Mouse (Mus musculus) midbrain, embryonic 11.5 days (tissue): Measurements from ENCODE around the gene Gm3402. TPM values are rescaled to one million over a fixed set of nuclear protein-coding genes. Genes with fewer than 3 reads are reported as not detected.
A peak's percentile ranks its signal among the peaks of the same experiment; 100 is the strongest.
"Not testable (repeated sequence)": the region's sequence is repeated elsewhere in the genome, so short reads cannot be mapped to it uniquely, and the experiment has no call there.

Experiments
- ATAC-seq: fragments of 200-750 bp; cut with Nextera tagmentation; 2 replicates; pipeline ENCODE4 v1.8.0; 2017; ENCODE audit warnings: moderate TSS enrichment, moderate library complexity; ENCODE audit not compliant: low FRiP score
- DNase-seq: peaks from one replicate; pipeline ENCODE4 v3.0.0; 2015; ENCODE audit warnings: low spot score; ENCODE audit errors: missing footprints
- H3K27ac ChIP-seq: fragments of 300-500 bp; sonication (generic); 2 replicates; pipeline ENCODE4 v1.5.1; 2014; ENCODE audit warnings: low read depth, low read length
- H3K27me3 ChIP-seq: fragments of 300-500 bp; sonication (generic); 2 replicates; pipeline ENCODE4 v1.6.1; 2014; ENCODE audit warnings: mild to moderate bottlenecking, low read length, moderate library complexity, mixed read lengths; ENCODE audit not compliant: control insufficient read depth, insufficient read depth
- H3K36me3 ChIP-seq: fragments of 300-500 bp; sonication (generic); 2 replicates; pipeline ENCODE4 v1.6.1; 2014; ENCODE audit warnings: mild to moderate bottlenecking, low read length, moderate library complexity, mixed read lengths; ENCODE audit not compliant: control insufficient read depth, insufficient read depth
- H3K4me1 ChIP-seq: fragments of 300-500 bp; sonication (generic); 2 replicates; pipeline ENCODE4 v1.6.1; 2014; ENCODE audit warnings: low read length; ENCODE audit not compliant: control insufficient read depth, insufficient read depth
- H3K4me2 ChIP-seq: fragments of 300-500 bp; sonication (generic); 2 replicates; pipeline ENCODE4 v1.6.1; 2014; ENCODE audit warnings: mild to moderate bottlenecking, moderate library complexity
- H3K4me3 ChIP-seq: fragments of 300-500 bp; sonication (generic); 2 replicates; pipeline ENCODE4 v1.5.1; 2014; ENCODE audit warnings: low read depth, low read length
- H3K9ac ChIP-seq: fragments of 300-500 bp; sonication (generic); 2 replicates; pipeline ENCODE4 v1.6.1; 2014; ENCODE audit warnings: low read length
- H3K9me3 ChIP-seq: fragments of 300-500 bp; sonication (generic); 2 replicates; pipeline ENCODE4 v1.6.1; 2016; ENCODE audit warnings: low read length; ENCODE audit not compliant: control insufficient read depth
- WGBS: fragments of 180-500 bp; shearing (Covaris S2); extraction: QIAGEN DNeasy Blood & Tissue Kit; methylation state at CpG from one replicate; pipeline ENCODE4 v1.1.7; 2014; 5-methylcytosine and 5-hydroxymethylcytosine counted together
- polyA plus RNA-seq: library from polyadenylated mRNA; unstranded; fragments of >200 nt; fragmentation: Nextera tagmentation; extraction: Ambion mirVana; gene quantifications from 2 replicates; pipeline ENCODE4 v1.2.1, GENCODE M21; 2014

The Gm3402 gene
- polyA plus RNA-seq = not detected in 2 replicates

GRCm38 (mm10) chr5:146513823-146514222 lies at the start of gene Gm3402:
Gene Gm3402, plus strand, starts transcription at chr5:146514123.
- not testable (repeated sequence) for H3K27me3 ChIP-seq, H3K27ac ChIP-seq, H3K36me3 ChIP-seq, ATAC-seq, H3K4me3 ChIP-seq, H3K4me2 ChIP-seq, H3K9ac ChIP-seq, H3K4me1 ChIP-seq, DNase-seq, H3K9me3 ChIP-seq
- WGBS = no CpG with 5 or more reads among the region's 5 CpGs

- Histone ChIP-seq H3K4me1 (no peaks in the 10 kb centered on the region), H3K4me3 (no peak overlapping the region), H3K27ac (no peak overlapping the region), H3K27me3 (no peaks in the 10 kb centered on the region), H3K9me3 (no peaks in the 10 kb centered on the region), H3K36me3 (0 out of 2 replicates have a peak, but pooled peaks cover 4% of the 10 kb centered on the region), H3K4me2 (no peak overlapping the region), H3K9ac (no peak overlapping the region)
- 95% methylated on average over 19 of the region's 19 CpGs for WGBS
- ATAC-seq = no peak
- DNase-seq = no peak
Observed at GRCm38 (mm10) chr5:146466663-146467062, 47.3 kb upstream of the Gm3402 start.

GRCm38 (mm10) chr5:146468311-146468710 lies 45.6 kb upstream of the Gm3402 start:
- no peak overlapping the region for H3K27ac ChIP-seq
- ATAC-seq (no peak), DNase-seq (no peak)
- no peak overlapping the region for H3K4me2 ChIP-seq
- no peak overlapping the region for H3K4me3 ChIP-seq
- H3K4me1 ChIP-seq = no peaks in the 10 kb centered on the region
- 0 out of 2 replicates have a peak, but pooled peaks cover 4% of the 10 kb centered on the region for H3K36me3 ChIP-seq
- H3K9ac ChIP-seq = no peak overlapping the region
- no peaks in the 10 kb centered on the region for H3K9me3 ChIP-seq
- 96% methylated on average over 9 of the region's 9 CpGs for WGBS
- no peaks in the 10 kb centered on the region for H3K27me3 ChIP-seq

- Histone ChIP-seq H3K4me3 (no peak overlapping the region), H3K9me3 (no peaks in the 10 kb centered on the region), H3K9ac (no peak overlapping the region), H3K27ac (no peak overlapping the region), H3K36me3 (0 out of 2 replicates have a peak, but pooled peaks cover 4% of the 10 kb centered on the region), H3K4me1 (no peaks in the 10 kb centered on the region), H3K4me2 (no peak overlapping the region), H3K27me3 (no peaks in the 10 kb centered on the region)
- no peak for ATAC-seq
- 91% methylated on average over 9 of the region's 9 CpGs for WGBS
- no peak for DNase-seq
Observed at GRCm38 (mm10) chr5:146470821-146471220, 43.1 kb upstream of the Gm3402 start.

GRCm38 (mm10) chr5:146471311-146471710 lies 42.6 kb upstream of the Gm3402 start:
- H3K4me3 ChIP-seq = no peak overlapping the region
- ATAC-seq (no peak), DNase-seq (no peak)
- H3K27me3 ChIP-seq = no peaks in the 10 kb centered on the region
- H3K4me1 ChIP-seq = no peaks in the 10 kb centered on the region
- no peak overlapping the region for H3K27ac ChIP-seq
- H3K36me3 ChIP-seq = 0 out of 2 replicates have a peak, but pooled peaks cover 4% of the 10 kb centered on the region
- 91% methylated on average over 5 of the region's 5 CpGs for WGBS
- no peak overlapping the region for H3K4me2 ChIP-seq
- no peaks in the 10 kb centered on the region for H3K9me3 ChIP-seq
- H3K9ac ChIP-seq = no peak overlapping the region

- DNase-seq (no peak), ATAC-seq (no peak)
- Histone ChIP-seq H3K4me1 (no peaks in the 10 kb centered on the region), H3K9me3 (no peaks in the 10 kb centered on the region), H3K27ac (no peak overlapping the region), H3K36me3 (0 out of 2 replicates have a peak, but pooled peaks cover 4% of the 10 kb centered on the region), H3K27me3 (no peaks in the 10 kb centered on the region), H3K4me3 (no peak overlapping the region), H3K4me2 (no peak overlapping the region), H3K9ac (no peak overlapping the region)
- WGBS = 91% methylated on average over 12 of the region's 12 CpGs
Observed at GRCm38 (mm10) chr5:146471821-146472220, 42.1 kb upstream of the Gm3402 start.

GRCm38 (mm10) chr5:146479564-146479963 lies 34.4 kb upstream of the Gm3402 start:
- not testable (repeated sequence) for H3K36me3 ChIP-seq, H3K27me3 ChIP-seq, H3K4me3 ChIP-seq, H3K9me3 ChIP-seq, H3K9ac ChIP-seq, H3K4me2 ChIP-seq, H3K4me1 ChIP-seq, H3K27ac ChIP-seq, ATAC-seq
- 8% methylated on average over 4 of the region's 4 CpGs for WGBS
- peak; percentile 82 for DNase-seq

- not testable (repeated sequence) for H3K27ac ChIP-seq, H3K36me3 ChIP-seq, DNase-seq, H3K4me1 ChIP-seq, ATAC-seq, H3K27me3 ChIP-seq, H3K9me3 ChIP-seq, H3K4me2 ChIP-seq, H3K9ac ChIP-seq, H3K4me3 ChIP-seq
- WGBS = 82% methylated on average over 2 of the region's 3 CpGs
Observed at GRCm38 (mm10) chr5:146481665-146482064, 32.3 kb upstream of the Gm3402 start, which contains the start of gene Gm6408. Gene Gm6408, plus strand, starts transcription at chr5:146481965.

- not testable (repeated sequence) for ATAC-seq, H3K27ac ChIP-seq, H3K27me3 ChIP-seq, H3K9ac ChIP-seq, H3K4me3 ChIP-seq, H3K9me3 ChIP-seq, H3K36me3 ChIP-seq, H3K4me1 ChIP-seq, H3K4me2 ChIP-seq, DNase-seq
- 17% methylated on average over 3 of the region's 4 CpGs for WGBS
Observed at GRCm38 (mm10) chr5:146488959-146489358, 25.0 kb upstream of the Gm3402 start.
